8 mouse cellular contexts compared by ENCODE assay signal in the genomic region with DNA sequence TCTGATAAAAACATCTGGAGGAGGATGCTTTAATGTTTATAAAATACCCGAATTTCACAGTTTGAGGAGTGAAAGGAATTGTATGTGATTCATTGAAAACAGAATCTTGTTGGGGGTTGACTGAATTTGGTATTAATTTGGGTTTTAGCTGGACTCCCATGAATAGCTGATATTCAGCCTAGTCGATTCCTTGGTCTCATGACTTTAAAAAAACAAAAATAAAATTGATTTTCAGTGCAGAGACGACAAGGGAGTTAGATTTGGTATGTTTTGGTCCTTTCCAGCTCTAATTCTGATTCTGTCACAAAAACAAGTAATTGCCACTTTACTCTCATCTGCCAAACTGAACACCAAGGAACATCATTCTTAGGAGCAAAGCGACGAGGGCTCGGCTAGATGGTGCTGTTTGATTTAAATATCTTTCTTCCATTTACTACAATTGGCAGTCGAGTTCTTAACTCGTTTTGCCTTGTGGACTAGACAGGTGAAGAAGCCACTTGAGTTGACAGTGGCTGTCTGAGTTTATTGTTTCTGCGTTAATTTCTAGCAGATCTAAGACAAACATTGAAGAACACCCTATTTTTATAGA. TPM values are rescaled to one million over a fixed set of nuclear protein-coding genes. Genes with fewer than 3 reads are reported as not detected.
DNase-seq lines count a peak whose midpoint lies in the region; ATAC-seq lines count a peak whose summit lies in the region.

No protein-coding gene starts in this region.

- peak overlapping the region; percentile 96 for H3K4me3 ChIP-seq in erythroblast, embryonic 14.5 days (replicated peaks)
- peak overlapping the region; percentile 94; the same call in 1 of the 2 replicates for H3K4me3 ChIP-seq in forebrain, embryonic 14.5 days (ENCODE audit: low read depth, low read length)
- no peak overlapping the region; the same call in 1 of the 2 replicates for H3K4me3 ChIP-seq in midbrain, embryonic 11.5 days (ENCODE audit: low read depth, low read length)

- no peak overlapping the region; the same call in 1 of the 2 replicates for H3K9ac ChIP-seq in forebrain, embryonic 14.5 days (ENCODE audit: low read length)
- no peak overlapping the region for H3K9ac ChIP-seq in midbrain, embryonic 11.5 days (ENCODE audit: low read length)

- H3K36me3 ChIP-seq in erythroblast, embryonic 14.5 days (ENCODE audit: control insufficient read depth) = no peaks in the 10 kb centered on the region; the same call in 1 of the 2 replicates
- H3K36me3 ChIP-seq in forebrain, embryonic 14.5 days (ENCODE audit: control insufficient read depth, insufficient read depth, low read length) = no peaks in the 10 kb centered on the region
- H3K36me3 ChIP-seq in midbrain, embryonic 11.5 days (ENCODE audit: control insufficient read depth, insufficient read depth, low read length) = no peaks in the 10 kb centered on the region

- H3K9me3 ChIP-seq in erythroblast, embryonic 14.5 days (ENCODE audit: control insufficient read depth, low read length) = no peaks in the 10 kb centered on the region
- H3K9me3 ChIP-seq in forebrain, embryonic 14.5 days (replicated peaks; ENCODE audit: control insufficient read depth, low read length) = no peaks in the 10 kb centered on the region
- no peaks in the 10 kb centered on the region for H3K9me3 ChIP-seq in midbrain, embryonic 11.5 days (ENCODE audit: control insufficient read depth, low read length)

- H3K27ac ChIP-seq in forebrain, embryonic 14.5 days (ENCODE audit: low read depth, low read length) = no peak overlapping the region
- H3K27ac ChIP-seq in midbrain, embryonic 11.5 days (ENCODE audit: low read depth, low read length) = no peak overlapping the region

- 12% methylated on average over 9 of the region's 9 CpGs for WGBS in forebrain, embryonic 14.5 days
- WGBS in midbrain, embryonic 11.5 days = 28% methylated on average over 9 of the region's 9 CpGs

- ATAC-seq in erythroblast, adult 5-6 weeks (replicated peaks; ENCODE audit: low FRiP score, poor library complexity, severe bottlenecking) = no peak
- ATAC-seq in forebrain, embryonic 14.5 days = no peak
- ATAC-seq in midbrain, embryonic 11.5 days (ENCODE audit: low FRiP score) = no peak

- peak overlapping the region; percentile 85 for H3K4me2 ChIP-seq in forebrain, embryonic 14.5 days (ENCODE audit: low read length)
- H3K4me2 ChIP-seq in midbrain, embryonic 11.5 days = peak overlapping the region; percentile 77

- no peaks in the 10 kb centered on the region for H3K27me3 ChIP-seq in erythroblast, embryonic 14.5 days (ENCODE audit: control insufficient read depth)
- no peaks in the 10 kb centered on the region for H3K27me3 ChIP-seq in forebrain, embryonic 14.5 days (replicated peaks; ENCODE audit: control insufficient read depth, insufficient read depth, low read length)
- H3K27me3 ChIP-seq in midbrain, embryonic 11.5 days (ENCODE audit: control insufficient read depth, insufficient read depth, low read length) = no peaks in the 10 kb centered on the region

- DNase-seq in T-cell, adult 2 months (ENCODE audit: low spot score) = peak; percentile 41
- peak; percentile 80 for DNase-seq in forebrain, embryonic 14.5 days (ENCODE audit: low spot score)
- peak; percentile 22 to 38 for DNase-seq in kidney, postnatal 4 days
- DNase-seq in midbrain, embryonic 11.5 days (ENCODE audit: low spot score, missing footprints) = peak; percentile 86
- peak; percentile 69 for DNase-seq in thymus, postnatal 14 days
- DNase-seq in spleen, postnatal 4 days (ENCODE audit: low spot score in 2 of 2) = no peak

- peaks cover 67% of the 10 kb centered on the region for H3K4me1 ChIP-seq in erythroblast, embryonic 14.5 days (ENCODE audit: control insufficient read depth)
- H3K4me1 ChIP-seq in forebrain, embryonic 14.5 days (ENCODE audit: control insufficient read depth, insufficient read depth, low read length) = peaks cover 17% of the 10 kb centered on the region
- H3K4me1 ChIP-seq in midbrain, embryonic 11.5 days (ENCODE audit: control insufficient read depth, insufficient read depth, low read length) = peaks cover 10% of the 10 kb centered on the region

RNA-seq across cellular contexts. Expression of a gene that starts 2.9 kb away (rescaled TPM):
- polyA plus RNA-seq in erythroblast, embryonic 14.5 days (2012) = 2.5 and 3.2 TPM in 2 replicates
- 13.8 and 16.1 TPM in 2 replicates for total RNA-seq in erythroblast, adult 5-6 weeks (2015; ENCODE audit: low replicate concordance)
- total RNA-seq in erythroblast, adult 5-6 weeks (2017; ENCODE audit: low replicate concordance) = 21.4 and 34.3 TPM in 2 replicates
- 252 and 310 TPM in 2 replicates for polyA plus RNA-seq in forebrain, embryonic 14.5 days (2014; fragmentation: Nextera tagmentation; extraction: Ambion mirVana)
- 164 and 167 TPM in 2 replicates for polyA plus RNA-seq in midbrain, embryonic 11.5 days (2014; fragmentation: Nextera tagmentation; extraction: Ambion mirVana)

Comparison
In these comparisons a context has a peak if more than half of its experiments do, and no peak if none do; other contexts are left out.
1. DNase-seq: peak in T-cell, adult 2 months (single experiment), forebrain, embryonic 14.5 days (single experiment), kidney, postnatal 4 days (2 of 2), midbrain, embryonic 11.5 days (single experiment) and thymus, postnatal 14 days (single experiment); none in spleen, postnatal 4 days (0 of 2).
2. RNA of a gene that starts 2.9 kb away (polyA plus RNA-seq): 252 to 310 TPM in forebrain, embryonic 14.5 days and 164 to 167 TPM in midbrain, embryonic 11.5 days; 2.5 to 3.2 TPM in erythroblast, embryonic 14.5 days; every median in the first group is over 10 times any median in the second.